Mouse (Mus musculus): ENCODE measurements around the gene Upf2.
"Not testable (repeated sequence)": the region's sequence is repeated elsewhere in the genome, so short reads cannot be mapped to it uniquely, and the experiment has no call there.

Gene Upf2

GRCm38 (mm10) chr2:6067341-6067740 lies 116.1 kb downstream of the Upf2 start:
- in situ Hi-C loops (cut with MboI, MseI): no loop called here

DNA sequence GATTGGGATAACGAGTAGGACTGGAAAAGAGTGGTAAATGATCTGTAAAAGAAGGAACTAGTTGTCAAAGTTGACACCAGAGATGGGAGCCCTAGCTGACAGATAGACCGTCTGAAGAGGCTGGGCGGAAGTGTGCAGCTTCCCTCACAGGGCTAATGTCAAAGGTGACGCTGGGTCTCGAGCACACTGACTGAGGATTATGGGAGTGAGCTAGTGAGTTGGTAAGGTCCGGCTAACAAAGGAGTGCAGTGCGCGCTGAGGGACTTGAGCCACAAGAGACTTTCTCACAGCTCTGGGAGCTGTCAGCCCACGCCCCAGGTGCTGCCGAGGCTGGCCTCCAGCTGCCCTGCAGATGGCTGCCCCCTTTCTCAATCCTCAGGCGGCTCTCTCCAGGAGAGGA lies 119.7 kb downstream of the Upf2 start:
- in situ Hi-C loops (cut with MboI, MseI): loop anchor here (10.0 kb wide), 1 partner anchor 536 kb away; no protein-coding TSS in a partner anchor

DNA sequence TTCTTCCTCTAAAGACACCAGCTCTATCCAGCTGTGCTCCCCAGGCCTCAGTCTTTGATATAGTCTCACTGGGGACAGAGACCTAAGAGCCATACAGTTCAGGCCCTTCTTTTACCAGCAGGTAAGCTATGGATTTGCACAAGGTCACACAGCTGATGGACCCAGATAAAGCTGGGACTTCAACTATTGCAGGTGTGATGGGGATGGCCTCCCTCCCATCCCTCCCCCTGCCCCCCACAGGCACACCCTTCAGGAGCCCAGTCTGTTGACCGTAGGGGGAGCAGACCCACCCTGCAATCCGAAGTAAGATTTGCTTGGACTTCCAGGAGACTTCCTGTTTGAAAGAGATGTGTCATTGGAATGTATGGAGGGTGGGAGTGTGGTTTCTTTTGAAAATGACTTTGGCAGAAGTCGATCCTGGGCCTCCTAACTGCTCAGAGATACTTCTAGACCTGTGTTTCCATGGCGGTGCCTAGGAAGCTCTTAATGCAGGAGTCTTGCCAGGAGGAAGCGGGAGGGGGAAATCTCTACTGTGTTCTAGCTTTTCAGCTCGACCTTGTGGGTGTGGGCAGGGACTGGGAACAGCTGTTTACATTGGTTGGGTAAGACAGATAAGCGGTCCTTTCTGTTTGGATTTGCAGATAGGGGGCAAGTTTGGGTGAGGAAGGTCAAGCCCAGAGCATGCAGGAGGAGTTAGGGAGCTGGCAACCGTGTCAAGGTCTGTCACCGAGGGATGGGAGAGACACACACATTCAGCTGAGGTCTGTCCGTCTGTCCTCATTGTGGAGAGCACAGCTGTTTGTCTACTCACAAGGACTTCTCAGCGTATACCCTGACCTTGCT lies 120.5 kb downstream of the Upf2 start:
- in situ Hi-C loops (cut with MboI, MseI): loop anchor here (10.0 kb wide), 1 partner anchor 537 kb away; no protein-coding TSS in a partner anchor

DNA sequence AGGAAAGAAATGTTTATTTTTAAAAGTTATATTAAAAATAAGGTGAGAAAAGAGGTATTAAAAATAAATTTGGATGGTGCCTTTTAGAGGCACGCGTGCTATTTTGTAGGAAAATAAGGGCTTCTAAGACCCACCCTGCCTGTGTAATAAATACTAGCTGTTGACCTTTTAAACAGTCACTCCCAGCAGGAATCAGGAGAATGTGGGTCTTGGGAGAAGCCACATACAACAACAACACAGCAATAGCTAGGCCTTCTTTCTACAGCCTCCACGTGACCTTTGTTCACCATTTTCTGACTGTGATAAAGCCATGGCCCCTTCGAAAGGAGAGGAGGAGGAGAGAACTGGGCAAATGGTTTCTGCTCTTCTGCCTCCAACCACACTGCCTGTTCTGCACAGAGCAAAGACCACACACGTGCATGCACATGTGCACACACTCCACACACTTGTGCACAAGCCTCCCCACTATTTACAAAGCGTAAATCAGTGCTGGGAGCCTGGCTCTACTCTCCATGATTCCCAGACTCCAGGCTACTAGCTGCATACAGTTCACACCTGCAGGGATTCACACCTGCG lies 121.5 kb downstream of the Upf2 start:
- in situ Hi-C loops (cut with MboI, MseI): loop anchor here (10.0 kb wide), 1 partner anchor 538 kb away; no protein-coding TSS in a partner anchor

DNA sequence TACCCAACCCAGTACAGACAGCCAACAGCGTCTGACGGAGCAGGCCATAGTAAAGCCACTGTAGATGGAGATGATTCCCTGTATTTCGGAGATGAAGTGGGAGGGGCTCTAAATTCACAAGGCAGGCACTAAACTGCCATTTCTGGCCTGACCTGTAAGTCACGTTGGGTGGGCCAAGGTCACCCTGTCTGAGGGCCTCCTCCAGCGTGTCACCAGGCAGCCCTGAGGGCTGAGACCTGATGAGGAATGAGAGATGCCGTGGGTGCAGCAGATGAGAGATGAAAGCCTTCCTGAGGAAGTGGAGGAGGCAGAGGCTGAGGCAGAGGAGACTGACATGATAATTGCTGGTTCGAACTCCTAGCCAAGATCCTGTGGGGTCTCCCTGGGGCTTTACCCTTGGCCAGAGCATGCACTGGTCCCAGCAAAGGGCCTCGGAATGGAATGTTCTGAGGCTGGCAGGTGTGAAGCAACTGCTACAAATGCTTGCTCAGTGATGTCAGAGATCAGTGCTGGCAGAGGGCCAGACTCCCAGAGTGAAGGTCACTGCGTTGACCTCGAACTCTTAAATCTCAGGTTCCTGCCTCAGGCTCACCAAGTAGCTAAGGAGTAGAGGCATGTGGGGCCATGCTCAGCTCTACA lies 123.7 kb downstream of the Upf2 start:
- in situ Hi-C loops (cut with MboI, MseI): loop anchor here (10.0 kb wide), 1 partner anchor 540 kb away; no protein-coding TSS in a partner anchor

GRCm38 (mm10) chr2:6075530-6075896 lies 124.2 kb downstream of the Upf2 start:
- in situ Hi-C loops (cut with MboI, MseI): loop anchor here (10.0 kb wide), 1 partner anchor 541 kb away; no protein-coding TSS in a partner anchor

DNA sequence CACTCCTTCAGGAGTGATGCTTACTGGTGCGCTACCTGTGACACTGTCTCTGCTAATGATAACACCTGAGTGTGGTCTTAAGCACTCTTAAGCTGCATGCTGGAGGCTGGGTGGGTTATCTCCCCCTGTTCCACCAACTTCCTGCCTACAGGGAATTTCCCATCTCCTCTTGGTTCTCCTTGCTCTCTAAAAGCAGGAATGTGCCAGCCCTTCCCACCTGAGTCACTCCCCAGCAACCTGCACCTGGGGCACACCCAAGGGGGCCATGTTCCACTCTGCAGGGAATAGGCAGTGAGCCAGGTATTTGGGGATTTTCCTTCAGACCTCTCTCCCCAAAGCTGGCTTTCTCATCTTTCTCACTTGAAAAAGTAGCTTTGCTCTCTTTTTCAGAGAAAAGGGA lies 128.8 kb downstream of the Upf2 start:
- in situ Hi-C loops (cut with MboI, MseI): no loop called here

DNA sequence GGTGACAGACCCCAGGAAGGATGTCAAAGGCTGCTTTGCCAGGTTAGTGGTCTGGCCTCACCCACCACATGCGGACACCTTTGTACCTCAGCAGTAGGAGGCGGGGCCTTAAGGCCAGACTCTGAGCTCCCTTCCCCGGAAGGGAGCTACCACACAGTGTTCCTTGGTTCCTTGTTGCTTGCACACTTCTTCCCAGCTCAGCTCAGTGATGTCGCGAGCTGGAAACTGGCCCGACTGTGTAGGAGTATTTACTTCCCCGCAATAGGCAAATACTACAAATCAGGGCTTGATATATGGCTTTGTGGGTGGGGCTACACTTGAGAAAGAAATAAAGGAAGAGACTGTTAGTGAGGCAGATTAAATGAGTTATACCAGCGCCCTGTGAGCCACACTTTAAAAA lies 129.8 kb downstream of the Upf2 start:
- in situ Hi-C loops (cut with MboI, MseI): no loop called here

DNA sequence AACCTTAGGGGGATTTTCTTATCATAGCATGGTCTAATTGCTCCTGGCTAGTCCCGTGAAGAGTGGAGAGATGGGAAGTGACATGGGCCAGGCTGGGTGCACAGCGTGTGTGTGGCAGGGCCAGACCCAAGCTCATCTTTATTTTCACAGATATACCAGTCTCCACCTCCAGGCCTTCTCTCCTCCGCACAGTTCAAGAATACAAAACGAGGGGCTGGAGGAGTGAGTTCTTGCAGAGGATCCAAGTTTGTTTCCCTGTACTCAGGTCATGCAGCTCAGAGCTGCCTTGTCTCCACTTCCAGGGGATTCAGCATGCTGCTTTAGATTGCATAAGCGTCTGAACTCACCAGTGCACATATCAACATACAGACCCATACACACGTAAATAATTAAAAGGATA lies 131.3 kb downstream of the Upf2 start:
- in situ Hi-C loops (cut with MboI, MseI): no loop called here

GRCm38 (mm10) chr2:6083696-6084095 lies 132.4 kb downstream of the Upf2 start:
- in situ Hi-C loops (cut with MboI, MseI): no loop called here

GRCm38 (mm10) chr2:6085622-6086530 lies 134.6 kb downstream of the Upf2 start:
- in situ Hi-C loops (cut with MboI, MseI): no loop called here

- in situ Hi-C loops (cut with MboI, MseI): no loop called here
Observed at GRCm38 (mm10) chr2:6087151-6087550, 135.9 kb downstream of the Upf2 start.

GRCm38 (mm10) chr2:6089941-6090340 lies 138.7 kb downstream of the Upf2 start:
- in situ Hi-C loops (cut with MboI, MseI): not testable (repeated sequence)

DNA sequence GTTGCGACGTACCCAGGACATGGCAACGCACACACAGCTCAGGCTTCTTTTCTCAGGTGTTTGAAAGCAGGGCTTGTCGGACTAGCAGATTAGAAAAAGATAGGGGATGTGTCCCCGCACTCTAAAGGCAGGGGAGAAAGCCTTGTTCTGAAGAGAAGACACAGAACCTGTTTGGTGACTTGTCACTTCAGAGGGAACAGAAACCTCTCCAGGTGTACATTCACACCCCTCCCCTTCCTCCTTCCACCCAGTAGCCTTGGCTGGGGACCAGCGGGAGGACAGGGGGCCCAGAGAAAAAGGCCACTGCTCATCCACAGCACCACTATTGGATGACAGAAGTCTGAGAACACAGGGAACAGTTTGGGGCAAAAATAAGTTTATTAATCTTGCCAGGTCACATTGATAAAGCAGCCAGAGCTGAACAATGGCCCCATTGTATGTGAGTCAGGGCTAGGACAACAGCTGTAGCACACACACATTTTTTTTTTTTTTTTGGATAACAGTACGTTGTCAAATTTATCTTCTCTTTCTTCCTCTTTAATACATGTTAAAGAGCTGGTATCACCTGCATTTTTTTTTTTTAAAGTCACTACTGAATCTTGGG lies 145.9 kb downstream of the Upf2 start:
- in situ Hi-C loops (cut with MboI, MseI): no loop called here

DNA sequence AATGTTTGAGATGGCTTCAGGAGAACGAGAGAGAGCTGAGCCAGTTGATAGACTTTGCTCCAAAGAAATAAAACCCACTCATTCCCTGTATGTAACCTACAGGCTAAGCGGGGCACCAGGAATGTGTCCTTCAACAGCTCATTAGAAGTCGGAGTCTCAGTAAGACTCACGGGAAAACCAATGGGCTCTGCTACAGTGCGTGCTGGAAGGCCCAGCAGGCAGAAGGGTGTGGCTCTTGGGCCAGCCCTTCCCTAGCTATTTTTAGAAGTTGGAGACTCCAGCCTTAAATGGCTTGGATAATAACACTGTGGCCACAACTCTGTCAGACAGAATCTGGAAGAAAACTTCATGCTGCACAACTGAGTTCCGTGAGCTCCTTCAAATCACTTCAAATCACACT lies 147.7 kb downstream of the Upf2 start:
- in situ Hi-C loops (cut with MboI, MseI): no loop called here

DNA sequence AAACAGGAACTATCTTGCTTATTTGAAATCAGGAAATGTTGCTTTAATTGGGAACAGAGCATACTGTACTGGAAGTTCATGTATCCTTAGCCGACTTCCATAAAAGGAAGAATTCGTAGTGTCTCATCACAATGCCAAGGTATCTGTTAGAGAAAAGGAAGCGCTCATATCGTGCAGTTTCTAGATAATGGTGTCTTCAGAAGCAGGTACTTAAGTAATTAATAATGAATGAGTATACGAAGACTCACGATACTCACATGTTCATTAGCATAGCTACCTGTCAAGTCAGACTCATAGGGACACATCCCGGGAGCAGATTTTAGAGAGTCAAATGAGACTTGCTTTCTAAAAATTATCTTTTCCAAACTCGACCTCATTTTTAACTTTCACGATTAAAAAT lies 148.2 kb downstream of the Upf2 start:
- in situ Hi-C loops (cut with MboI, MseI): no loop called here

DNA sequence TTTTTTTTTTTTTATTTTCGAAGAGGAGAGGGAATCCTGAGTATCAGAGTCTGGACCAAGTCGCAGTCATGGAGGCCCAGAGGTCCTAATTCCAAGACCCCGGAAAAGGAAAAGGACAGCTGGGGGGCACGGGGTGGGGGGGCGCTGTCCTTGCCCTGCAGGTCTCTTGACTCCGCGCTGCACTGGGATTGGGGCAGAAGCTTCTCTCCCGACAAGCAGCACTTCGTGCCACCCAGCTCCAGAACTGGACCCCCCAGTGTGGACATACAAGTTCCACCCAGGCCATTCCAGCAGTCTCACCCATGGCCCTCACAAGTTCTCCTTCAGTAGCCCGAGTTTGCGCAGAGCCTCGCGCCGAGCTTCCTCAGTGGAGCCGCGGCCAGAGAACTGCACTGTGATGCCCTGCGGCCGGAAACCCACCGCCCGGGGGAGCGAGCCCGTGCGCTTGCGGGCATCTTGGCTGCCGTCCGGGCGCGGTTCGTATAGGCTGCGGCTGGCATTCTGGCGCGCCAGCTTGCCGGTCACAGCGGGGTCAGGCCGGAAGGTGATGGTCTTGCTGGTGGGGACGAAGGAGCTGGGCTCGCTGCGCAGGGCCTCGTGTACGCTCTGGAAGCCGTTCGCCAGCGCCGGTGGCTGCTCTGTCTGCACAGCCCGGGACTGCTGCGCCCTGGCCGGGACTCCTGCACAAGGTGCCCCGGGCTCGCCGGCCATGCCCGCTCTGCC lies 148.9 kb downstream of the Upf2 start:
- in situ Hi-C loops (cut with MboI, MseI): no loop called here

DNA sequence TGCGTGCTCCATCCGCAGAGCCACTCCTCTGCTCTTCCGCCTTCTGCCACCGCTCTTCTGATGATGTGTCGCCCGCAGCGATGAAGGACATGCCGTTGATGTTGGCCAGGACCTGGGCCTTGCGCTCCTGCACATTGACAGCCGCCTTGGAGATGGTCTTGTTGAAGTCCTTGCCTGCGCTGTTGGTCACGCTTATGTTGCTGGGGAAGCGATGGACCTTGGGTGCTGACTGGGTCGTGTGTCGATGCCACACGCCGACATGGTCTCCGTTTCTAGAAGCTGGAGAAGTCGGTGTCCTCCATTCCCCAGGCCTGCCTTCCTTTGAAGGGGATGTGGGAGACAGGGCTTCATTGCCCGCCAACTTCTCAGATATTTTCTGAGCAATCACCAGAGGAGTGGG lies 149.5 kb downstream of the Upf2 start:
- in situ Hi-C loops (cut with MboI, MseI): no loop called here

DNA sequence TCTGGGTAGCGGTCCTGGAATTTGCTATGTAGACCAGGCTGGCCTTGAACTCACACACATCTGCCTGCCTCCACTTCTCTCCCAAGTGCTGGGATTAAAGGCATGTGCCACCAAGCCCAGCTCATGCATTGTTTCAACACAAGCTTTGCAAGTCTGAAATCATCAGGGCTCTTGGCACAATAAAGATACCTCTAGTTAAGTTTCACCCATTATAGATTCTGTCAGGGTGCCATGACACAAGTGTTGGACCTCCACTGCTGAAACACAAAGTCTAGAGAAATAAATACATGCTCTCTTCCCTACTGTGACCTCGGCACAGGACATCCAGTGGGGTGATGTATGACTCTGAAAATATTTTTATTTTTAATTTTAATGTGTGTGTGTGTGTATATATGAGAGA lies 154.2 kb downstream of the Upf2 start:
- in situ Hi-C loops (cut with MboI, MseI): no loop called here

All from regulatory T cell (primary cell).